Comparison of ENCODE assay signal across 8 mouse cellular contexts in the genomic region with DNA sequence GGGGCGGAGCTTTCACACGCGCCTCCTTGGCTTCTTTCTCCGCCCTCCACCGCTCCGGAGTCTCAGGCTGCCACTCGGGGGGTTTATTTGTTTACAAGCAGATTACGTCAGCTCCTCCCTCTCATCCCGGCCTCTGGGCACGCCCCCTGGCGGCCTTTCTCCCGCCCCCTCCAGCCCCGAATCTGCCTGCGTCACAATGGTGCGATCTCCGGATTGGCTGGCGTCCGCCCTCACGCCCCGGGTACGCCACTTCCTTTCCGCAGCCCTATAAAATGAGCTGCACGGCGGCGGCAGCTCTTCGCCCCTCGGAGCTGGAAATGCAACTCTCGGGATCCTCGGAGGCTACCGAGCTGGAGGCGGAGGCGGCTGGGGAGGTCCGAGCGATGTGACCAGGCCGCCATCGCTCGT. TPM values are rescaled to one million over a fixed set of nuclear protein-coding genes. Genes with fewer than 3 reads are reported as not detected.
DNase-seq lines count a peak whose midpoint lies in the region; ATAC-seq lines count a peak whose summit lies in the region.

A gene (plus strand): TSS at position 298 of the 408 bp plus-strand sequence.

- H3K27ac ChIP-seq in intestine, embryonic 14.5 days (ENCODE audit: low read depth): peak within 1 kb of the TSS; percentile 98

- intact Hi-C loops in left cerebral cortex, postnatal 14 days (cut with DNase I): loop anchor here (5.0 to 10.0 kb wide), 4 partner anchors 134 to 696 kb away; no protein-coding TSS in a partner anchor

- under 1% methylated on average over 37 of the region's 37 CpGs for WGBS in intestine, embryonic 14.5 days

- peak within 1 kb of the TSS; percentile 97 for H3K9ac ChIP-seq in intestine, embryonic 14.5 days (ENCODE audit: low read length)

- peaks cover 19% of the 10 kb centered on the region for H3K36me3 ChIP-seq in intestine, embryonic 14.5 days (ENCODE audit: control insufficient read depth, insufficient read depth, low read length)

- ATAC-seq in intestine, embryonic 14.5 days (replicated peaks; ENCODE audit: low FRiP score, low TSS enrichment, low read depth): peak; percentile 95

- peak within 1 kb of the TSS; percentile 98 for H3K4me3 ChIP-seq in intestine, embryonic 14.5 days (ENCODE audit: low read depth, low read length)

- H3K4me1 ChIP-seq in intestine, embryonic 14.5 days (replicated peaks; ENCODE audit: control insufficient read depth, insufficient read depth, low read length): peaks cover 10% of the 10 kb centered on the region

- H3K27me3 ChIP-seq in intestine, embryonic 14.5 days (replicated peaks; ENCODE audit: control insufficient read depth, insufficient read depth, low read length): no peaks in the 10 kb centered on the region

- no peaks in the 10 kb centered on the region for H3K9me3 ChIP-seq in intestine, embryonic 14.5 days (ENCODE audit: control insufficient read depth, low read length)

- DNase-seq in adrenal gland, adult 18-20 months (ENCODE audit: low spot score in 2 of 2): peak; percentile 99
- peak; percentile 98 for DNase-seq in embryo, embryonic 11 days
- peak; percentile 100 for DNase-seq in gastrocnemius, postnatal 25 days
- DNase-seq in intestine, embryonic 14.5 days (ENCODE audit: low spot score): peak; percentile 100
- peak; percentile 100 for DNase-seq in left cerebral cortex, postnatal 14 days (ENCODE audit: low spot score in 2 of 2)
- DNase-seq in mesoderm, embryonic 11.5 days (ENCODE audit: low read depth, low spot score): peak; percentile 100
- peak; percentile 98 for DNase-seq in right cerebral cortex, postnatal 36 days (ENCODE audit: low spot score in 2 of 2)
- peak; percentile 100 for DNase-seq in yolk sac, embryonic 10.5 days (ENCODE audit: low spot score)

- H3K4me2 ChIP-seq in intestine, embryonic 14.5 days (ENCODE audit: low read length): peak within 1 kb of the TSS; percentile 89

RNA-seq across cellular contexts. Expression of the gene that starts here (rescaled TPM):
- total RNA-seq in adrenal gland, adult 18-20 months (2021): 100 to 1,000 TPM; 141 to 182 TPM
- 10 to 100 TPM; 14.8 to 15.3 TPM for total RNA-seq in gastrocnemius, postnatal 25 days (2021)
- polyA plus RNA-seq in intestine, embryonic 14.5 days (2014; fragmentation: Nextera tagmentation; extraction: Ambion mirVana): 77.8 and 82.6 TPM in 2 replicates
- 10 to 100 TPM; 34.6 to 36.9 TPM for total RNA-seq in left cerebral cortex, postnatal 14 days (2021)

Comparison
In these comparisons a context has a peak if more than half of its experiments do, and no peak if none do; other contexts are left out.
1. Peak in every context shown above with its lines: DNase-seq, ATAC-seq, H3K4me3 ChIP-seq and H3K27ac ChIP-seq.